Mouse (Mus musculus): ENCODE measurements around the gene Npr1. TPM values are rescaled to one million over a fixed set of nuclear protein-coding genes. Genes with fewer than 3 reads are reported as not detected.
A peak's percentile ranks its signal among the peaks of the same experiment; 100 is the strongest.

Gene Npr1
- polyA plus RNA-seq, 1 experiment from 2014 or later: 8.9 TPM

- no peak overlapping the region for H3K9ac ChIP-seq
- peaks cover 24% of the 10 kb centered on the region for H3K36me3 ChIP-seq
- ATAC-seq (ENCODE audit: insufficient number of reproducible peaks, low FRiP score): peak; percentile 20
- H3K27ac ChIP-seq (ENCODE audit: poor library complexity, severe bottlenecking): no peak overlapping the region
- peaks cover 7% of the 10 kb centered on the region; the same call in 1 of the 2 replicates for H3K4me1 ChIP-seq (replicated peaks)
- H3K27me3 ChIP-seq (replicated peaks): no peaks in the 10 kb centered on the region
- peak overlapping the region; percentile 32 for H3K4me3 ChIP-seq
- H3K9me3 ChIP-seq (replicated peaks): no peaks in the 10 kb centered on the region
- 39% methylated on average over 16 of the region's 16 CpGs for WGBS
- peak overlapping the region; percentile 43; the same call in 1 of the 2 replicates for H3K4me2 ChIP-seq
These were observed 9.6 kb upstream of the Npr1 start for GRCm38 (mm10) chr3:90475151-90475830.

- Histone ChIP-seq H3K9ac (no peak overlapping the region), H3K4me2 (no peak overlapping the region), H3K4me3 (no peak overlapping the region), H3K36me3 (no peaks in the 10 kb centered on the region), H3K27ac (ENCODE audit: poor library complexity, severe bottlenecking) (no peak overlapping the region), H3K9me3 (replicated peaks) (no peaks in the 10 kb centered on the region), H3K4me1 (replicated peaks) (peaks cover 5% of the 10 kb centered on the region; the same call in 1 of the 2 replicates), H3K27me3 (replicated peaks) (peaks cover 10% of the 10 kb centered on the region)
- 33% methylated on average over 3 of the region's 3 CpGs for WGBS
- no peak for ATAC-seq (ENCODE audit: insufficient number of reproducible peaks, low FRiP score)
These were observed 6.5 kb upstream of the Npr1 start for GRCm38 (mm10) chr3:90472213-90472612.

GRCm38 (mm10) chr3:90467618-90468300, 2.1 kb upstream of the Npr1 start:
- H3K27ac ChIP-seq (ENCODE audit: poor library complexity, severe bottlenecking): no peak overlapping the region
- H3K36me3 ChIP-seq: no peaks in the 10 kb centered on the region
- no peaks in the 10 kb centered on the region for H3K9me3 ChIP-seq (replicated peaks)
- no peak for ATAC-seq (ENCODE audit: insufficient number of reproducible peaks, low FRiP score)
- no peak overlapping the region for H3K4me2 ChIP-seq
- WGBS: 88% methylated on average over 10 of the region's 10 CpGs
- peaks cover 37% of the 10 kb centered on the region for H3K27me3 ChIP-seq (replicated peaks)
- H3K4me3 ChIP-seq: no peak overlapping the region
- no peak overlapping the region for H3K9ac ChIP-seq
- H3K4me1 ChIP-seq (replicated peaks): peaks cover 17% of the 10 kb centered on the region

- Histone ChIP-seq H3K27me3 (replicated peaks) (peaks cover 39% of the 10 kb centered on the region), H3K36me3 (no peaks in the 10 kb centered on the region), H3K4me2 (peak overlapping the region; percentile 95), H3K4me1 (replicated peaks) (peaks cover 23% of the 10 kb centered on the region), H3K27ac (ENCODE audit: poor library complexity, severe bottlenecking) (no peak overlapping the region), H3K4me3 (peak overlapping the region; percentile 50), H3K9me3 (replicated peaks) (no peaks in the 10 kb centered on the region), H3K9ac (peak overlapping the region; percentile 73)
- peak; percentile 20; the same call in 1 of the 2 replicates for ATAC-seq (ENCODE audit: insufficient number of reproducible peaks, low FRiP score)
- 1% methylated on average over 15 of the region's 15 CpGs for WGBS
These were observed 673 bp upstream of the Npr1 start for GRCm38 (mm10) chr3:90466311-90466766.

GRCm38 (mm10) chr3:90465081-90465685, 483 bp downstream of the Npr1 start:
- no peaks in the 10 kb centered on the region for H3K9me3 ChIP-seq (replicated peaks)
- H3K36me3 ChIP-seq: no peaks in the 10 kb centered on the region
- H3K4me1 ChIP-seq (replicated peaks): peaks cover 23% of the 10 kb centered on the region
- ATAC-seq (ENCODE audit: insufficient number of reproducible peaks, low FRiP score): peak; percentile 12
- H3K9ac ChIP-seq: peak overlapping the region; percentile 73
- WGBS: 1% methylated on average over 75 of the region's 75 CpGs
- peak overlapping the region; percentile 50 for H3K4me3 ChIP-seq
- H3K27me3 ChIP-seq (replicated peaks): peaks cover 48% of the 10 kb centered on the region
- peak overlapping the region; percentile 95 for H3K4me2 ChIP-seq
- no peak overlapping the region; the same call in 1 of the 2 replicates for H3K27ac ChIP-seq (ENCODE audit: poor library complexity, severe bottlenecking)

- peak; percentile 23 for ATAC-seq (ENCODE audit: insufficient number of reproducible peaks, low FRiP score)
- Histone ChIP-seq H3K4me2 (peak overlapping the region; percentile 95), H3K4me1 (replicated peaks) (peaks cover 23% of the 10 kb centered on the region), H3K27me3 (replicated peaks) (peaks cover 48% of the 10 kb centered on the region), H3K9me3 (replicated peaks) (no peaks in the 10 kb centered on the region), H3K4me3 (peak overlapping the region; percentile 50), H3K36me3 (no peaks in the 10 kb centered on the region), H3K9ac (peak overlapping the region; percentile 73), H3K27ac (ENCODE audit: poor library complexity, severe bottlenecking) (no peak overlapping the region; the same call in 1 of the 2 replicates)
- 11% methylated on average over 37 of the region's 37 CpGs for WGBS
These were observed 1.1 kb downstream of the Npr1 start for GRCm38 (mm10) chr3:90464552-90465080.

- WGBS: 12% methylated on average over 7 of the region's 7 CpGs
These were observed 3.1 kb downstream of the Npr1 start for GRCm38 (mm10) chr3:90462579-90462978.

GRCm38 (mm10) chr3:90461935-90462334, 3.7 kb downstream of the Npr1 start:
- 84% methylated on average over 3 of the region's 3 CpGs for WGBS
- H3K27me3 ChIP-seq (replicated peaks): peaks cover 38% of the 10 kb centered on the region

More at GRCm38 (mm10) chr3:90462579-90462978, 3.1 kb downstream of the Npr1 start:
- ATAC-seq (ENCODE audit: insufficient number of reproducible peaks, low FRiP score): no peak
- H3K9me3 ChIP-seq (replicated peaks): no peaks in the 10 kb centered on the region
- H3K27ac ChIP-seq (ENCODE audit: poor library complexity, severe bottlenecking): no peak overlapping the region
- peaks cover 38% of the 10 kb centered on the region for H3K27me3 ChIP-seq (replicated peaks)
- H3K4me2 ChIP-seq: peak overlapping the region; percentile 95
- H3K4me3 ChIP-seq: 0 out of 2 replicates have a peak overlapping the region, but pooled peaks have one; percentile 1
- H3K36me3 ChIP-seq: no peaks in the 10 kb centered on the region
- no peak overlapping the region for H3K9ac ChIP-seq
- peaks cover 23% of the 10 kb centered on the region for H3K4me1 ChIP-seq (replicated peaks)

GRCm38 (mm10) chr3:90460315-90460714, 5.4 kb downstream of the Npr1 start:
- Histone ChIP-seq H3K4me1 (replicated peaks) (peaks cover 14% of the 10 kb centered on the region), H3K36me3 (no peaks in the 10 kb centered on the region), H3K4me3 (no peak overlapping the region), H3K27ac (ENCODE audit: poor library complexity, severe bottlenecking) (no peak overlapping the region), H3K9ac (no peak overlapping the region), H3K4me2 (no peak overlapping the region), H3K9me3 (replicated peaks) (no peaks in the 10 kb centered on the region), H3K27me3 (replicated peaks) (peaks cover 31% of the 10 kb centered on the region)
- 65% methylated on average over 5 of the region's 5 CpGs for WGBS
- ATAC-seq (ENCODE audit: insufficient number of reproducible peaks, low FRiP score): no peak

More at GRCm38 (mm10) chr3:90461935-90462334, 3.7 kb downstream of the Npr1 start:
- Histone ChIP-seq H3K36me3 (no peaks in the 10 kb centered on the region), H3K9ac (no peak overlapping the region), H3K4me3 (no peak overlapping the region), H3K27ac (ENCODE audit: poor library complexity, severe bottlenecking) (no peak overlapping the region), H3K4me1 (replicated peaks) (peaks cover 23% of the 10 kb centered on the region), H3K9me3 (replicated peaks) (no peaks in the 10 kb centered on the region), H3K4me2 (no peak overlapping the region)
- no peak for ATAC-seq (ENCODE audit: insufficient number of reproducible peaks, low FRiP score)

- Histone ChIP-seq H3K4me3 (no peak overlapping the region), H3K9ac (no peak overlapping the region), H3K27ac (ENCODE audit: poor library complexity, severe bottlenecking) (no peak overlapping the region), H3K27me3 (replicated peaks) (peaks cover 25% of the 10 kb centered on the region), H3K4me2 (no peak overlapping the region), H3K36me3 (no peaks in the 10 kb centered on the region), H3K9me3 (replicated peaks) (no peaks in the 10 kb centered on the region), H3K4me1 (replicated peaks) (peaks cover 10% of the 10 kb centered on the region)
- ATAC-seq (ENCODE audit: insufficient number of reproducible peaks, low FRiP score): no peak
- WGBS: 80% methylated on average over 9 of the region's 9 CpGs
These were observed 5.9 kb downstream of the Npr1 start for GRCm38 (mm10) chr3:90459727-90460126.

GRCm38 (mm10) chr3:90454931-90455330, 10.7 kb downstream of the Npr1 start:
- ATAC-seq (ENCODE audit: insufficient number of reproducible peaks, low FRiP score): no peak
- Histone ChIP-seq H3K9ac (no peak overlapping the region), H3K36me3 (no peaks in the 10 kb centered on the region), H3K4me2 (no peak overlapping the region), H3K4me3 (no peak overlapping the region), H3K27ac (ENCODE audit: poor library complexity, severe bottlenecking) (no peak overlapping the region), H3K4me1 (replicated peaks) (peaks cover 14% of the 10 kb centered on the region), H3K27me3 (replicated peaks) (no peaks in the 10 kb centered on the region), H3K9me3 (replicated peaks) (no peaks in the 10 kb centered on the region)
- 85% methylated on average over 14 of the region's 14 CpGs for WGBS

All from heart, embryonic 12.5 days (tissue).